Mouse (Mus musculus): ENCODE measurements around the gene Whamm. TPM values are rescaled to one million over a fixed set of nuclear protein-coding genes. Genes with fewer than 3 reads are reported as not detected.

The Whamm gene
- 1 to 10 TPM; 5.9 to 6.5 TPM for total RNA-seq (2021)
- long read RNA-seq, experiment 1, partial matches to known transcripts, result 1 of 9 reads
- long read RNA-seq, experiment 1, other reads (novel, unspliced or antisense), result 4 of 9 reads
- long read RNA-seq, experiment 2, partial matches to known transcripts, result 1 of 8 reads
- long read RNA-seq, experiment 2, other reads (novel, unspliced or antisense), result 5 of 8 reads

- peak; percentile 81 for DNase-seq
Observed at GRCm38 (mm10) chr7:81571108-81571940, at the start of gene Whamm. Gene Whamm, plus strand, starts transcription at chr7:81571266.

- peak; percentile 86 for DNase-seq
Observed at GRCm38 (mm10) chr7:81523008-81523662, 47.9 kb upstream of the Whamm start.

GRCm38 (mm10) chr7:81523663-81524017 lies 47.4 kb upstream of the Whamm start:
- no peak for DNase-seq

- no peak for DNase-seq
Observed at GRCm38 (mm10) chr7:81528918-81529317, 42.1 kb upstream of the Whamm start.

- no peak for DNase-seq
Observed at GRCm38 (mm10) chr7:81531462-81531861, 39.6 kb upstream of the Whamm start.

GRCm38 (mm10) chr7:81536478-81536877 lies 34.6 kb upstream of the Whamm start:
- no peak for DNase-seq

GRCm38 (mm10) chr7:81538070-81538675 lies 32.9 kb upstream of the Whamm start:
- DNase-seq, result no peak

GRCm38 (mm10) chr7:81539565-81539964 lies 31.5 kb upstream of the Whamm start:
- no peak for DNase-seq

- no peak for DNase-seq
Observed at GRCm38 (mm10) chr7:81540999-81541398, 30.1 kb upstream of the Whamm start.

- DNase-seq, result peak; percentile 86
Observed at GRCm38 (mm10) chr7:81541924-81542524, 29.0 kb upstream of the Whamm start.

GRCm38 (mm10) chr7:81542934-81543333 lies 28.1 kb upstream of the Whamm start:
- no peak for DNase-seq

- DNase-seq, result no peak
Observed at GRCm38 (mm10) chr7:81548864-81549263, 22.2 kb upstream of the Whamm start.

- DNase-seq, result no peak
Observed at GRCm38 (mm10) chr7:81553589-81553988, 17.5 kb upstream of the Whamm start.

- DNase-seq, result peak; percentile 40
Observed at GRCm38 (mm10) chr7:81554369-81554768, 16.7 kb upstream of the Whamm start.

GRCm38 (mm10) chr7:81556839-81557238 lies 14.2 kb upstream of the Whamm start:
- DNase-seq, result no peak

GRCm38 (mm10) chr7:81557252-81557984 lies 13.6 kb upstream of the Whamm start:
- no peak for DNase-seq

GRCm38 (mm10) chr7:81557985-81558360 lies 13.1 kb upstream of the Whamm start:
- no peak for DNase-seq

GRCm38 (mm10) chr7:81559231-81559980 lies 11.7 kb upstream of the Whamm start:
- DNase-seq, result no peak

GRCm38 (mm10) chr7:81560101-81561049 lies 10.7 kb upstream of the Whamm start:
- DNase-seq, result no peak

GRCm38 (mm10) chr7:81561211-81561610 lies 9.9 kb upstream of the Whamm start:
- no peak for DNase-seq

All from gastrocnemius, postnatal 10 days (tissue).